Mouse (Mus musculus) cerebellum, adult 18-20 months (tissue): ENCODE data around the gene Traf1.

ENCODE experiments used
- DNase-seq, 2 experiments: peaks; one replicate each; pipeline ENCODE4 v3.0.0; 2021

Traf1 gene

GRCm38 (mm10) chr2:34966243-34966934, 4.8 kb upstream of the Traf1 start:
- no peak for DNase-seq

DNA sequence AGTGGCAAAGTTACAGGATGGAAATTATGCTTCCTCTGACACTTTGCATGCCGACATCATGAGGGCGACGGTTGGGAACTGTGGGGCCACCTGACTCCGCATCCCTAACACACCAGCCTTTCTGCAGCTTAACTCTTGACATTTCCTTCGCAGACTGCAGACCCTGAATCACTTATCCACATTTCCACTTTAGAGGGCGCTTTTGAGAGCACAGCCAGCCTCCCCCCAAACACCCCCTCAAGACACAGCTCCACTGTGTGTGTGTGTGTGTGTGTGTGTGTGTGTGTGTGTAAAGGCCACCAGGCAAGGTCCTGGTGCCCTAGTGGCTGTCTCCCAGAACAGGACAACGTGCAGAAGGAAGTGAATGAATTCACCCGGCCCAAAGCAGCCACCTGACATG, 4.2 kb upstream of the Traf1 start:
- DNase-seq = no peak

- DNase-seq = no peak
Measured at GRCm38 (mm10) chr2:34965293-34965692, 3.7 kb upstream of the Traf1 start.

DNA sequence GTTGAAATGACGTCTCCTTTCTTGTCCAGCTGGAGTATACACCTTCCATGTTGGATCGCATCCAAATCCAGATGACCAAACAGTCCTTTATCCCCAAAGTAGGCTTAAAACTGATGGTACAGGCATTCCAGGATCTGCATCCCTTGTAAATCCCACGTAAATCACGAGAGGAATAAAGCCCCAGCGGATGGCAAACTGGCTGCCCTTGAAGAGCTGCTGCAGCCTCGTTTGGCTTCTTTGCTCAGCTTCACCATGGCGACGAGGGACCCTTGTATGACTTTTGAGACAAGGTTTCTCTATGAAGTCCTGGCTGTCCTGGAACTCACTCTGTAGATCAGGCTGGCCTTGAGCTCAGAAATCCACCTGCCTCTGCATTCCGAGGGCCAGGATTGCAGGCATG, 3.1 kb upstream of the Traf1 start:
- DNase-seq = no peak

- no peak for DNase-seq
Measured at GRCm38 (mm10) chr2:34964230-34964629, 2.7 kb upstream of the Traf1 start.

DNA sequence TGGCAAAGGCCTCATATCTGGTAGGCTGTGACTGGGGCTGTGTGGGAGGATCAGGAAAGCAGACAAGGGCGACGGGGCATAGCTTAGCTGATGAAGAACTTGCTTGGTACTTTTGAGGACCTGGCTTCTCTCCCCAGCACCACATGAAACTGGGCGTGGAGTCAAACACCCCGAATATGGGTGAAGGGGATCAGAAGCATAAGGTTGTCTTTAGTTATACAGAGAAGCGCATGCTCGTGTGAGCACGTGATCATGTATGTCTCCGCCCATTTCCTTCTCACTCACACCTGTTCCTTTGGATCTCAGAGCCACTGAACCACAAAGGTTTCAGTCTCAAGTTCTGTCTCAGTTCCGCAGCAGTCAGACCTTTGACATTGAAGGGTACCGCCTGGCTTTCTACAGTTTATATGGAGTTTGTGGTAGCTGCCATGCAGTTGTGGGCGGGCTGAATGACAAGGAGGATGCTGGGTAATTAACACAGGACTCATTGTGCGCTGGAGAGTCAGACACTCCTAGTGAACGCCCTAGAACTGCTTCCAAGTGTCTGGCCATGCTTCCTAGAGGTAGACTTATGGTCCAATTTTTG, 1.9 kb upstream of the Traf1 start:
- no peak for DNase-seq

- no peak for DNase-seq
Measured at GRCm38 (mm10) chr2:34962893-34963292, 1.3 kb upstream of the Traf1 start.

- no peak for DNase-seq
Measured at GRCm38 (mm10) chr2:34962211-34962610, 639 bp upstream of the Traf1 start.

DNA sequence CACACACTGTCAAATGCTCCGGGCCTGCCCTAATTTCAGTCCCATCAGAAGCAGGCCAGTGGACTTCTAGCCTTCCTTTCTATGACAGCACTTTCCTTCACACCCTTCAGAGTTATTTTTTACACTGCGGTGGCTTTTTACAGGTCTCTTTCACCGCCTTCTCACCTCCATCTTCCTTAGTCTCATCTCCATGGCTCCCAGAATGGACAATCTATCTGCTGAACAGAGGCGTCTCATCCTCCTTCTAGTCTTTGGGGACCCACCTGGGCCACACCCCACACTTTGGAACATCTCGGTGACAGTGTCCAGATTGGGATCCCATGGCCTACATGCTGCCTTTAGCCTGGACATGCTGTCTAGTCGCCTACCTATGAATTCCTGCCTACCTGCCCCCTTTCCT, 606 bp downstream of the Traf1 start:
- no peak for DNase-seq

DNA sequence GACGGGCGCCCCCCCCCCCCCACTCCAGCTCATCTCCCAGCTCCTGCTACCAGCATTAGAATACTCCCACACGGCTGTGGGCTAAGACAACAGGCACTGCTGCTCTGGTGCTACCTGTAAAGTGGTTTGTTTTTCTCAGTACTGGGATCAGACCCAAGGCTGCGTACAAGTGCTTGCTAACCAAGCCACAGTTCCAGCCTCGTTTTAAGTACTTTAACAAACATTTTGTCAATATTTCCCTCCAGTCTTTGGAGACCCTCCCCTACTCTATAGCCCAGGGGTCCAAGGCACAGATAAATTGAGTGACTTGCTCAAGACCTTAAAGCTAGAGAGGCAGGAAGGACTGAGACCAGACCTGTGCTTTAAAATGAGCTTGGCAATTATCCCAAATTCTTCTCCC, 1.1 kb downstream of the Traf1 start:
- no peak for DNase-seq

DNA sequence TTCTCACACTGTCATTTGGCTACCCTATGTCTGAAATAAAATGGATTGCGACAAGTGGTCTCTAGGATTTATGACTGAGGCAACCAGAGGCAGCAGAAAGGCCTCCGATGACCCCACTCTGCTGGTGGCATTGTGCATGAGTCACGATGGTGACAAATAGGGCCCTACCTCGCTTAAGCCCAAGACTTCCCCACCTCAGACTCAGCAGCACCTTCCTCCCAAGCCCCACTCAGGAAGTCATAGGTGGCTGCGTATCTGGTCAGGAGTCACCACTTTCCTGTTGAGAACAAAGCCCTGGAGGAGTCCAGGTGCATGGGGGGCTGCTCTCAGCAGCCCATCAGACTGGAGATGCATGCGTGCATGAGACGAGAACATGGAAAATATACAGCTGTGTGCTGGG, 3.0 kb downstream of the Traf1 start:
- no peak for DNase-seq

- DNase-seq = no peak
Measured at GRCm38 (mm10) chr2:34958036-34958435, 3.5 kb downstream of the Traf1 start.

- DNase-seq = no peak
Measured at GRCm38 (mm10) chr2:34957405-34957804, 4.2 kb downstream of the Traf1 start.

GRCm38 (mm10) chr2:34956941-34957340, 4.6 kb downstream of the Traf1 start:
- DNase-seq = no peak

GRCm38 (mm10) chr2:34954344-34954743, 7.2 kb downstream of the Traf1 start:
- DNase-seq = no peak

DNA sequence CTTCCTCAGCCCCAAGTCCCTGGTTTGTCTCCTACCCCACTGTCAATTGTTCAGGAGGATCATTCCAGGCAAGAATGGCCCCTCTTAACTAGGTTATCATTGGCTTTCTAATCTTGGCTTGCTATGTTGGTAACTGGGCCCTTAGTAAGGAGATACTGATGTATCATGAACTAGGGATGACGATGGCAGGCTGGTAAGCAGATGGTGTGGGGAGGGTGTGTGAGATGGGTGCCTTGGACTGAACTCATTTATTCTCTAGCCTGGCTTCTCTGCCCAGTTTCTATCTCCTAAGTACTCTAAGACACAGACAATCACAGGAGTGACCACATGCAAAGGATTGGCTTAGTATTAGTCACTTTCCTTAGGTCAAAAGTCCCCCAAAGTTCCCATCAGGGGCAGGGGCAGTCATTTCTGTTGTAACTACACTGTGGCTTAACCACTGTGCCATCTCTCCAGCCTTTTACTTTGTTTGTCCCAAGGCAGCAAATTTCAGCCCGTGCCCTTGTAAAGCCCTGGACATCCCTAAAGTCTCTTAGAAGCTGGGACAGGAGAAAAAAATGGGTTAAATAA, 7.9 kb downstream of the Traf1 start:
- DNase-seq = no peak

DNA sequence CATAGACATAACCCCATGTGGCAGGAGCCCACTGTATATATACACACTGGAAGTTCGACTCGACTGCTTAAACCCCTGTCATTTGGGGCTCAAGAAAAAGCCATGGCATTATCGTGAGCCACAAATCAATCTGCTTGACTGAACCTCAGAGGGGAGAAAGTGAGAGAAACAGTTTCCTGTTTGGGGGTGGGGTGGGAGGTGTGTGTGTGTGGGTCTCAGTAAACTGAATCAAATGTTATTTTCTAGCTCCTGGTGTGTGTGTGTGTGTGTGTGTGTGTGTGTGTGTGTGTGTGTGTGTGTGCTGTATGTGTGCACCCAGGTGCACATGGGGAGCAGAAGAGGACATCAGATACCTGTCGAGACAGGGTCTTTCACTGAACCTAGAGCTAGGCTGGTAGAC, 8.6 kb downstream of the Traf1 start:
- DNase-seq = no peak

DNA sequence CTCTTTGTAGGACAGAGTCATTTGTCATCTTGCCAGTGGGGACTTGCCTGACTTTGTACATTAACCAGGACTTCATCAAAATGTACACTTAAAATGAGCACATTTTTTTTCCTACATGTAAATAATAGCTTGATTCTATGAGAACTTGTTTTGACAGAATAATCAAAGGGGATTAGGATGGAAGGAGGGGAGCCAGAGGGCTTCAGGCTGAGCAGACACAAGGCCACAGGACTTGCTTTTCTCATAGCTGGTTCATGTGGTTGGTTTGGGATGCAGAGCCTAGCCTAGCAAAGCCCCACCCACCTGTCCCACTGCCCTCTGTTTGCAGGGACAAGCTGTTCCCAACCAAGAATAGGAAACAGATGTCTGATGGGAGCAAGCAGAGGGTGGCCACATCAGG, 10.1 kb downstream of the Traf1 start:
- DNase-seq = no peak

- no peak for DNase-seq
Measured at GRCm38 (mm10) chr2:34948622-34949021, 12.9 kb downstream of the Traf1 start.

- no peak for DNase-seq
Measured at GRCm38 (mm10) chr2:34946046-34946445, 15.5 kb downstream of the Traf1 start.

DNA sequence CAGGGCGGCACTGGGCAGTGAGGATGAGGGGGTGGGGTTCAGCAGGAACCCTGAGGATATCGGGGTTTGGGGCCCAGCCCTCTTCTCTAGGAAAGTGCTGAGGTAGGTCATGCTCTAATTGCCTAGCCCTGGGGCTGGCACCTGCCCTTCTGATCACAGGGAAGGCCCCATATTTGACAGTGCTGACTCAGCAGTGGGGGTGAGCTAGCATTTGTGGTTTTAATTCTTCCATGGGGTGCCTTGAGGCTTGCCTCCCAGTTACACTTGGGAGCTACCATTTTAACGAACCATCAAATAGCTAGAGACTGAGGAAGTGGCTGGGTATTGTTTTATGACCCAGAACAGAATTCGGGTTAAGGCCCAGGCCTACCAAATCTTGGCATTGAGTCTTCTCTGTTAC, 16.0 kb downstream of the Traf1 start:
- DNase-seq = no peak

- no peak for DNase-seq
Measured at GRCm38 (mm10) chr2:34944761-34945160, 16.8 kb downstream of the Traf1 start.

DNA sequence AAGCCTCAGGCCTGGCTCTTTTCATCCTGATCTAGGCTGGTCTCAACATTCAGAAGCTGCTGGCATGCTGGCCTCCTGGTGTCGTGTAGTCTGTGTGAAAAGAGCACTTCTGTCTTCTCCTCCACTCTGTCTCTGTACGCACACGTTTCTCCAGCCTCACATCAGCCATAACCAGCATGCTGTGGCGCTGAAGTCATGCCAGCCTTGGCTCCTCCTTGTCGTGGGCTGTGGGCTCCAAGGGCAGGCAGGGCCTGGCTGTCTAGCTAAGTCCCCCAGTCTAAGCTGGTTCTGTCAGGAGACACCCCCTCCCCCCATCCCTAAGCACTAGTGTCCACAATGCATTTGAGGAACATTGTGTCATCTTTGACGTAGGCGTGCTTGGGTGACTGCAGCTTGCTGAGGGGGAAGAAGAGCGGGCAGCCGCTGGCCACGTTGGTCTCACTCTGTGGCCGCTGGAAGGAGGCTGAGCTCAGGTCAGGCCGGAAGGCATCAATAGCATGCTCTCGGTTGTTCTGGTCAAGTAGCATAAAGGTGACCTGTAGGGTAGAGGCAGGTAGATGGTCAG, 17.9 kb downstream of the Traf1 start:
- no peak for DNase-seq

DNA sequence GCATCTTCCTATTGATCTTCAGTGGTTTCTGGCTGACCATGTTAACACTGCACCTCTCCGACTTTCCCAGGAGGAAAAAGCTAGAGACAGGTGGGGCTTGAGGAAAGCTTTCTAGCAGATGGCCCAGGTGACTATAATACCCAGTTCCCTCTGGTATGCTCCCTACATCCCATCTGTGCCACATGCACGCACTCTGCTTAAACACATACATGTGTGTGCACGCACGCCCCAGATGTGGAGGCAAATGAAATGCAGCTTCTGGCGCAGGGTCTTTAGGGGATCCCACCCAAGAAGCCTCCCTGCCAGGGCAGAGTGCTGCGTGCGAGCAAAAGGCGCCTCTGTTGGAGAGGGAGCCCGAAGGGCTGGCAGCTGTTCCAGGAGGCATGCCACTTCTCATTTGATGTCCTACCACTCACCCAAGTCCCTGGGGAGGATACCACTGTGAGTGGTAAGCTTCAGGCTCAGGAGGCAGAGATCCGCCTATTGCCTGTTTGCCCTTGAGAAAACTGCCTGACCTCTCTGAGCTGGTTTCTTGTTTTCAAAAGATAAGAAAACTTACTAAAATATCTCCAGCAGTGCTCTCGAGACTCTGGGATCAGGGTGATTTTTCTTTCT, 20.4 kb downstream of the Traf1 start:
- DNase-seq = no peak
